Mouse (Mus musculus): ENCODE measurements around the gene Ren1. TPM values are rescaled to one million over a fixed set of nuclear protein-coding genes. Genes with fewer than 3 reads are reported as not detected.

The Ren1 gene
- polyA plus RNA-seq, 1 experiment from 2014 or later = 1.4 TPM

DNA sequence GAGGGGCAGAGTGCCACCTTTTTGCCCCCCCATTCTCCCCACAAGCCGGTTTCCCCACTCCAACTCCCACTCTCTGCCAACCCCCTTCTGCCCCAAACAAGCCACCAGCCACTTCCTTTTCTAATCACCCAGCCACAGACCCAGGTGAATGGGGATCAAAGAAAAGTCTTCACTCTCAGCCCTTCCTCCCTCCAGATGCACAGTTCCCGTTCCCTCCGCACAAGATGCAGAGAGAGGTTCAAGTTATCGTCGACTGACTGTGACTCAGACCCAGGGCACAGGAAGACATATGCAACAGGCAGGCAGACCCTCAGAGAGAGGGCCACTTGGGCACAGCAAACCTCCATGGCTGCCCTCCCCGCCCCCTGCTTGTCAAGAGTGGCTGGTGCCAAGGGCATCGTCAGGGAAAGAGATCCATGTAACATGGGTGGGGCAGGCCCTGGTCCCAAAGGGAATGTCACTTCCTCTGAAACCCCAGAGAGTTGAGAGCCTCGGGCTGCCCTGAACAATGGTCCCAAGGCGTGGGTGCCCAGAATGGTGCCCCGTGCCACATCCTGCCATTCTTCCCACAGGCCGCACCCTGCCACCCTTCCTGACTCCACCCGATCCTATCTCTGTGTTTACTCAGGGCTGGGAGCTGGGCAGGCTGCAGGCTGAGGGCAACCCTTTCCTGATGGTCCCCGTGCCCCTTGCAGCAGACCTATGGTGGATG, 49.9 kb downstream of the Ren1 start:
- Histone ChIP-seq H3K4me3 (ENCODE audit: low read depth, low read length) (no peak overlapping the region), H3K27me3 (ENCODE audit: control insufficient read depth, insufficient read depth, low read length) (no peaks in the 10 kb centered on the region), H3K36me3 (ENCODE audit: control insufficient read depth, insufficient read depth, low read length) (no peaks in the 10 kb centered on the region), H3K9ac (replicated peaks; ENCODE audit: low read depth, low read length) (no peak overlapping the region), H3K4me2 (replicated peaks; ENCODE audit: low read depth, low read length) (no peak overlapping the region), H3K27ac (ENCODE audit: low read length) (no peak overlapping the region), H3K4me1 (ENCODE audit: control insufficient read depth, insufficient read depth, low read length) (0 out of 2 replicates have a peak, but pooled peaks cover 3% of the 10 kb centered on the region), H3K9me3 (ENCODE audit: control insufficient read depth, low read depth, low read length) (no peaks in the 10 kb centered on the region)
- ATAC-seq (ENCODE audit: insufficient number of reproducible peaks, insufficient read depth, low FRiP score, low read depth) = no peak
- 70% methylated on average over 13 of the region's 13 CpGs for WGBS

DNA sequence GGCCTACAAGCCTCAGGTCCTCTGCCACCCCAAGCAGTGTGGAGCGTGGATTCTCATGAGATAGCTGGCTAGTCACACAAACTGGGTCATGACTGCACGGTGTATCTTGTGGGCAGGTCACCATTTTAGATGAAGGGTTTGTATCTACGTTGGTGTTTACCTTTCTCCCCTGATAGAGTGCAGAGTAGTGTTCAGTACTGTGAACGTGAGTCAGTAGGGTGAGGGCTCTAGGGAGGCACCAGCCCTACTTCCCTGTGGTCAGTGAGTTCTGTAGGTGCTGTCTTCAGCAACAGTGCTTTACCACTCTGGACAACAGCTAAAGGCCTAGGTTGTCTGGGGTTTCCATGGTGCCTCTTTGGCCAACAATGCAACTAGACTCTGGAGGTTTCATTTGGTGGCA, 53.7 kb downstream of the Ren1 start:
- ATAC-seq (ENCODE audit: insufficient number of reproducible peaks, insufficient read depth, low FRiP score, low read depth) = no peak
- Histone ChIP-seq H3K4me3 (ENCODE audit: low read depth, low read length) (no peak overlapping the region), H3K27ac (ENCODE audit: low read length) (no peak overlapping the region), H3K4me1 (ENCODE audit: control insufficient read depth, insufficient read depth, low read length) (0 out of 2 replicates have a peak, but pooled peaks cover 3% of the 10 kb centered on the region), H3K27me3 (ENCODE audit: control insufficient read depth, insufficient read depth, low read length) (no peaks in the 10 kb centered on the region), H3K9me3 (ENCODE audit: control insufficient read depth, low read depth, low read length) (no peaks in the 10 kb centered on the region), H3K36me3 (ENCODE audit: control insufficient read depth, insufficient read depth, low read length) (no peaks in the 10 kb centered on the region), H3K9ac (replicated peaks; ENCODE audit: low read depth, low read length) (no peak overlapping the region), H3K4me2 (replicated peaks; ENCODE audit: low read depth, low read length) (no peak overlapping the region)
- WGBS = 72% methylated on average over 4 of the region's 4 CpGs

- Histone ChIP-seq H3K9ac (replicated peaks; ENCODE audit: low read depth, low read length) (no peak overlapping the region), H3K27ac (ENCODE audit: low read length) (no peak overlapping the region), H3K9me3 (ENCODE audit: control insufficient read depth, low read depth, low read length) (no peaks in the 10 kb centered on the region), H3K4me3 (ENCODE audit: low read depth, low read length) (no peak overlapping the region), H3K27me3 (ENCODE audit: control insufficient read depth, insufficient read depth, low read length) (no peaks in the 10 kb centered on the region), H3K4me2 (replicated peaks; ENCODE audit: low read depth, low read length) (no peak overlapping the region), H3K36me3 (ENCODE audit: control insufficient read depth, insufficient read depth, low read length) (no peaks in the 10 kb centered on the region), H3K4me1 (ENCODE audit: control insufficient read depth, insufficient read depth, low read length) (0 out of 2 replicates have a peak, but pooled peaks cover 7% of the 10 kb centered on the region)
- no peak for ATAC-seq (ENCODE audit: insufficient number of reproducible peaks, insufficient read depth, low FRiP score, low read depth)
- WGBS = 78% methylated on average over 7 of the region's 7 CpGs
These were observed 56.3 kb downstream of the Ren1 start for GRCm38 (mm10) chr1:133406614-133407013.

DNA sequence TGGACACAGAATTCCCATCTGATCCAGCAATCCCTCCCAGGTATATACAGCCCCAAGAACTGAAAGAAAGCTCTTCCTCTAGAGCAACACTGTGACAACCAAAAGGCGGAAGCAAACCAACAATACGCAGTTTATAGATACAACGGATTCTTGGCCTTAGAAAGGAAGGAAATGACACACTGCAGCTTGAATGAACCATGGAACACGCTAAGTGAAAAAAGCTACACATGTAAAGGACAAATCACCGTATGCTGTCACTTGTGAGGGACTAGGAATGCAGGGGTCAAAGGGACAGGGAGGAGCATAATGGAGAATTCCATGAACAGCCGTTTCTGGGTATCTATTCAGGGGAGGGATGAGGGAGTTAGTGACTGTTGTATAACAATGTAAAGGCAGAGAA, 57.1 kb downstream of the Ren1 start:
- ATAC-seq (ENCODE audit: insufficient number of reproducible peaks, insufficient read depth, low FRiP score, low read depth) = no peak
- no peaks in the 10 kb centered on the region for H3K9me3 ChIP-seq (ENCODE audit: control insufficient read depth, low read depth, low read length)
- H3K4me2 ChIP-seq (replicated peaks; ENCODE audit: low read depth, low read length) = no peak overlapping the region
- H3K36me3 ChIP-seq (ENCODE audit: control insufficient read depth, insufficient read depth, low read length) = no peaks in the 10 kb centered on the region
- no peaks in the 10 kb centered on the region for H3K27me3 ChIP-seq (ENCODE audit: control insufficient read depth, insufficient read depth, low read length)
- 0 out of 2 replicates have a peak, but pooled peaks cover 7% of the 10 kb centered on the region for H3K4me1 ChIP-seq (ENCODE audit: control insufficient read depth, insufficient read depth, low read length)
- no peak overlapping the region for H3K27ac ChIP-seq (ENCODE audit: low read length)
- H3K9ac ChIP-seq (replicated peaks; ENCODE audit: low read depth, low read length) = no peak overlapping the region
- 59% methylated on average over 6 of the region's 6 CpGs for WGBS
- H3K4me3 ChIP-seq (ENCODE audit: low read depth, low read length) = no peak overlapping the region

GRCm38 (mm10) chr1:133408321-133408720, 58.0 kb downstream of the Ren1 start:
- no peaks in the 10 kb centered on the region for H3K27me3 ChIP-seq (ENCODE audit: control insufficient read depth, insufficient read depth, low read length)
- 0 out of 2 replicates have a peak, but pooled peaks cover 13% of the 10 kb centered on the region for H3K4me1 ChIP-seq (ENCODE audit: control insufficient read depth, insufficient read depth, low read length)
- no peak overlapping the region for H3K27ac ChIP-seq (ENCODE audit: low read length)
- H3K9me3 ChIP-seq (ENCODE audit: control insufficient read depth, low read depth, low read length) = no peaks in the 10 kb centered on the region
- no peak overlapping the region for H3K9ac ChIP-seq (replicated peaks; ENCODE audit: low read depth, low read length)
- H3K36me3 ChIP-seq (ENCODE audit: control insufficient read depth, insufficient read depth, low read length) = no peaks in the 10 kb centered on the region
- WGBS = 53% methylated on average over 9 of the region's 9 CpGs
- no peak overlapping the region for H3K4me3 ChIP-seq (ENCODE audit: low read depth, low read length)
- ATAC-seq (ENCODE audit: insufficient number of reproducible peaks, insufficient read depth, low FRiP score, low read depth) = no peak
- H3K4me2 ChIP-seq (replicated peaks; ENCODE audit: low read depth, low read length) = no peak overlapping the region

DNA sequence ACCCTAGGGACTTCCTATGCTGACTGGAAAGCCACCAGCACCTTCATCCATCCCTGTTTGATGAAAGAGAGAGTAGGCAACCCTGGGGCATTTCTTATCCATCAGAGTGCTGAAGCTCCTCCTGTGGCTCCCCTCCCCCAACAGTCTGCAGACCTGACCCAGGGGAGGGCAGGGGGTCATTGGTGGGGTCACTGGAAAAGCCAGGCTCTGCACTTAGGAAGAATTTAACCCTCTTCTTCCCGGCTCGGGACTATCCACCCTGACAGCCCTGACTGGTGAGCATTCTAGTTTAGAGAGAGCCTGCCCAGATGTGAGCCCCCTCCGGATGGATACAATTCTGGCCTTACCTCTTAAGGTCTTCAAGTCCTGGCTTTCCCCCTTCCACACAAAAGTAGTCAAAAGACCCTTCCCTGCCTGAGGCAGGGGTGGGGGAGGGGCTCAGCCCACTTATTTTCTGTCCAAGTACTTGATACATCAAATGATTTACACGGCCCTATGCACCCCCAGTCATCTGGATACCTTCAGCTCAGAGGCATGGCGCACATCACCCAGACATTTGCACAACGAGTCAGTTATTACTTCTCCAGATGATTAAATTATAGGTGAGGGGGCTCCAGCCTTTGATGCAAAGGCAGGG, 58.7 kb downstream of the Ren1 start:
- Histone ChIP-seq H3K4me2 (replicated peaks; ENCODE audit: low read depth, low read length) (no peak overlapping the region), H3K4me3 (ENCODE audit: low read depth, low read length) (no peak overlapping the region), H3K27ac (ENCODE audit: low read length) (no peak overlapping the region), H3K36me3 (ENCODE audit: control insufficient read depth, insufficient read depth, low read length) (no peaks in the 10 kb centered on the region), H3K9ac (replicated peaks; ENCODE audit: low read depth, low read length) (no peak overlapping the region), H3K27me3 (ENCODE audit: control insufficient read depth, insufficient read depth, low read length) (no peaks in the 10 kb centered on the region), H3K4me1 (ENCODE audit: control insufficient read depth, insufficient read depth, low read length) (peaks cover 20% of the 10 kb centered on the region; the same call in 1 of the 2 replicates), H3K9me3 (ENCODE audit: control insufficient read depth, low read depth, low read length) (no peaks in the 10 kb centered on the region)
- ATAC-seq (ENCODE audit: insufficient number of reproducible peaks, insufficient read depth, low FRiP score, low read depth) = no peak
- 20% methylated on average over 6 of the region's 6 CpGs for WGBS

GRCm38 (mm10) chr1:133409786-133410185, 59.5 kb downstream of the Ren1 start:
- H3K27ac ChIP-seq (ENCODE audit: low read length) = no peak overlapping the region
- no peaks in the 10 kb centered on the region for H3K9me3 ChIP-seq (ENCODE audit: control insufficient read depth, low read depth, low read length)
- H3K4me3 ChIP-seq (ENCODE audit: low read depth, low read length) = no peak overlapping the region
- H3K36me3 ChIP-seq (ENCODE audit: control insufficient read depth, insufficient read depth, low read length) = no peaks in the 10 kb centered on the region
- no peak overlapping the region for H3K9ac ChIP-seq (replicated peaks; ENCODE audit: low read depth, low read length)
- no peak for ATAC-seq (ENCODE audit: insufficient number of reproducible peaks, insufficient read depth, low FRiP score, low read depth)
- peaks cover 20% of the 10 kb centered on the region; the same call in 1 of the 2 replicates for H3K4me1 ChIP-seq (ENCODE audit: control insufficient read depth, insufficient read depth, low read length)
- no peaks in the 10 kb centered on the region for H3K27me3 ChIP-seq (ENCODE audit: control insufficient read depth, insufficient read depth, low read length)
- WGBS = 68% methylated on average over 9 of the region's 9 CpGs
- H3K4me2 ChIP-seq (replicated peaks; ENCODE audit: low read depth, low read length) = no peak overlapping the region

All from stomach, embryonic 14.5 days (tissue).